In genomic region chr19:27430406-27430805, GRCm38 (mm10) we compare ENCODE assay signal across 8 mouse cellular contexts. TPM values are rescaled to one million over a fixed set of nuclear protein-coding genes. Genes with fewer than 3 reads are reported as not detected.
DNase-seq lines count a peak whose midpoint lies in the region; ATAC-seq and TF ChIP-seq lines count a peak whose summit lies in the region.

No protein-coding gene starts in this region.

- peaks cover 44% of the 10 kb centered on the region for H3K79me2 ChIP-seq in C2C12 (ENCODE audit: control insufficient read depth, insufficient read depth)

- peaks cover 15% of the 10 kb centered on the region for H3K4me1 ChIP-seq in heart, embryonic 10.5 days
- peaks cover 14% of the 10 kb centered on the region; the same call in 1 of the 2 replicates for H3K4me1 ChIP-seq in kidney, postnatal 0 days (replicated peaks; ENCODE audit: insufficient read depth, low read length)
- peaks cover 6% of the 10 kb centered on the region for H3K4me1 ChIP-seq in midbrain, postnatal 0 days (ENCODE audit: insufficient read depth, low read length)

- H3K4me2 ChIP-seq in kidney, postnatal 0 days (ENCODE audit: low read length), result peak overlapping the region; percentile 84
- H3K4me2 ChIP-seq in midbrain, postnatal 0 days (ENCODE audit: low read depth, low read length, poor library complexity, severe bottlenecking), result peak overlapping the region; percentile 81

- H3K27me3 ChIP-seq in C2C12 (ENCODE audit: control insufficient read depth, insufficient read depth, insufficient read length), result no peaks in the 10 kb centered on the region
- H3K27me3 ChIP-seq in heart, embryonic 10.5 days (ENCODE audit: insufficient read depth, poor library complexity, severe bottlenecking), result no peaks in the 10 kb centered on the region
- H3K27me3 ChIP-seq in kidney, postnatal 0 days (ENCODE audit: insufficient read depth, low read length), result no peaks in the 10 kb centered on the region
- no peaks in the 10 kb centered on the region for H3K27me3 ChIP-seq in midbrain, postnatal 0 days (ENCODE audit: insufficient read depth, low read length)

- H3K36me3 ChIP-seq in C2C12 (ENCODE audit: control insufficient read depth, insufficient read depth), result peaks cover 19% of the 10 kb centered on the region
- peaks cover 5% of the 10 kb centered on the region for H3K36me3 ChIP-seq in heart, embryonic 10.5 days
- H3K36me3 ChIP-seq in kidney, postnatal 0 days (ENCODE audit: insufficient read depth, low read length), result peaks cover under 1% of the 10 kb centered on the region; the same call in 1 of the 2 replicates
- no peaks in the 10 kb centered on the region for H3K36me3 ChIP-seq in midbrain, postnatal 0 days (ENCODE audit: insufficient read depth, low read length)

- H3K27ac ChIP-seq in gastrocnemius, adult 2 months, result peak overlapping the region; percentile 98
- peak overlapping the region; percentile 86 for H3K27ac ChIP-seq in heart, embryonic 10.5 days
- H3K27ac ChIP-seq in kidney, postnatal 0 days, result peak overlapping the region; percentile 93
- peak overlapping the region; percentile 87 for H3K27ac ChIP-seq in midbrain, postnatal 0 days (ENCODE audit: low read depth, low read length)

- peak overlapping the region; percentile 75 for H3ac ChIP-seq in C2C12 (ENCODE audit: control insufficient read depth, insufficient read length, low read depth)

- peak; percentile 30 for DNase-seq in gastrocnemius, adult 2 months
- DNase-seq in gastrocnemius, postnatal 10 days, result no peak
- peak; percentile 29 for DNase-seq in c-Kit-positive CD71-positive TER-119-positive erythroid progenitor cells, embryonic 14.5 days (ENCODE audit: low spot score)
- DNase-seq in heart, embryonic 10.5 days (ENCODE audit: low spot score), result no peak
- peak; percentile 40 for DNase-seq in kidney, postnatal 0 days (ENCODE audit: low spot score)
- DNase-seq in midbrain, postnatal 0 days (ENCODE audit: low spot score), result peak; percentile 3

- no peaks in the 10 kb centered on the region for H3K9me3 ChIP-seq in heart, embryonic 10.5 days
- no peaks in the 10 kb centered on the region for H3K9me3 ChIP-seq in kidney, postnatal 0 days (replicated peaks; ENCODE audit: low read length)
- H3K9me3 ChIP-seq in midbrain, postnatal 0 days (ENCODE audit: low read length), result no peaks in the 10 kb centered on the region

- peak overlapping the region; percentile 92 for H3K4me3 ChIP-seq in gastrocnemius, adult 2 months
- peak overlapping the region; percentile 87 for H3K4me3 ChIP-seq in C2C12 (ENCODE audit: insufficient read depth, poor library complexity, severe bottlenecking)
- H3K4me3 ChIP-seq in heart, embryonic 10.5 days, result peak overlapping the region; percentile 91
- peak overlapping the region; percentile 89 for H3K4me3 ChIP-seq in kidney, postnatal 0 days (replicated peaks; ENCODE audit: low read depth, low read length)
- H3K4me3 ChIP-seq in midbrain, postnatal 0 days (ENCODE audit: low read depth, low read length), result peak overlapping the region; percentile 83

- WGBS in heart, embryonic 10.5 days, result 3% methylated on average over 10 of the region's 10 CpGs
- under 1% methylated on average over 10 of the region's 10 CpGs for WGBS in kidney, postnatal 0 days
- under 1% methylated on average over 10 of the region's 10 CpGs for WGBS in midbrain, postnatal 0 days

- H3K9ac ChIP-seq in kidney, postnatal 0 days (ENCODE audit: low read depth, low read length), result peak overlapping the region; percentile 70
- H3K9ac ChIP-seq in midbrain, postnatal 0 days (replicated peaks; ENCODE audit: low read length, poor library complexity, severe bottlenecking), result peak overlapping the region; percentile 78

- no peak for ATAC-seq in kidney, postnatal 0 days (replicated peaks; ENCODE audit: low FRiP score, low read depth)
- ATAC-seq in midbrain, postnatal 0 days (ENCODE audit: low FRiP score), result no peak
- ATAC-seq in megakaryocyte-erythroid progenitor cell, adult 5-6 weeks (replicated peaks; ENCODE audit: low FRiP score, low TSS enrichment, poor library complexity, severe bottlenecking), result no peak

- intact Hi-C loops in gastrocnemius, adult 2 months (cut with DNase I), result loop anchor here (10.0 kb wide), 1 partner anchor 584 kb away; the partner anchor contains the start of gene Rfx3

- no peak for TF ChIP-seq CTCF in gastrocnemius, adult 2 months (IDR thresholded peaks at IDR 0.05)
- TF ChIP-seq CTCF in C2C12 (IDR thresholded peaks at IDR 0.05; ENCODE audit: control insufficient read depth, insufficient read depth, insufficient read length), result no peak
- no peak for TF ChIP-seq CTCF in kidney, postnatal 0 days (IDR thresholded peaks at IDR 0.05; ENCODE audit: low read depth)
- TF ChIP-seq CTCF in midbrain, postnatal 0 days (IDR thresholded peaks at IDR 0.05), result no peak

- peaks cover 27% of the 10 kb centered on the region for H3K79me3 ChIP-seq in C2C12 (ENCODE audit: low read depth)

TF ChIP-seq in C2C12, 6 proteins besides CTCF, POLR2A, EP300 and RAD21:
- TF ChIP-seq MYOD1 (IDR thresholded peaks at IDR 0.05; ENCODE audit: control insufficient read depth, insufficient read length, low read depth), result no peak
- no peak for TF ChIP-seq CEBPB (IDR thresholded peaks at IDR 0.05; ENCODE audit: low read depth)
- TF ChIP-seq USF1 (IDR thresholded peaks at IDR 0.05; ENCODE audit: low read depth), result no peak
- TF ChIP-seq MYOG (IDR thresholded peaks at IDR 0.05; ENCODE audit: control insufficient read depth, extremely low read depth, insufficient read length), result no peak
- TF ChIP-seq FOSL1 (IDR thresholded peaks at IDR 0.05; ENCODE audit: insufficient read depth, low read length, poor library complexity, severe bottlenecking), result no peak
- no peak for TF ChIP-seq MAX (IDR thresholded peaks at IDR 0.05)

RNA-seq across cellular contexts. Expression of gene Pum3, which starts 0.8 kb away (rescaled TPM):
- 10 to 100 TPM; 18.4 to 29.5 TPM for total RNA-seq in gastrocnemius, adult 2 months (2021)
- total RNA-seq in gastrocnemius, postnatal 10 days (2021), result 10 to 100 TPM; 33.8 to 40.2 TPM
- polyA plus RNA-seq in C2C12 (2012; fragmentation: generic; extraction: Trizol), result 55.0 TPM
- polyA plus RNA-seq in heart, embryonic 10.5 days (2016; fragmentation: Nextera tagmentation; extraction: Ambion mirVana), result 67.2 and 82.3 TPM in 2 replicates
- polyA plus RNA-seq in kidney, postnatal 0 days (2015; fragmentation: Nextera tagmentation; extraction: Ambion mirVana), result 100.0 and 105 TPM in 2 replicates
- total RNA-seq in midbrain, postnatal 0 days (2014; rRNA removed), result 19.8 and 24.8 TPM in 2 replicates
- 44.1 and 56.9 TPM in 2 replicates for polyA plus RNA-seq in midbrain, postnatal 0 days (2015; fragmentation: Nextera tagmentation; extraction: Ambion mirVana)
- total RNA-seq in megakaryocyte-erythroid progenitor cell, adult 5-6 weeks (2014; fragmentation: Nextera tagmentation), result 141 and 228 TPM in 2 replicates
- 175 and 180 TPM in 2 replicates for total RNA-seq in megakaryocyte-erythroid progenitor cell, adult 5-6 weeks (2017)

Comparison
In these comparisons a context has a peak if more than half of its experiments do, and no peak if none do; other contexts are left out.
1. DNase-seq: peak in gastrocnemius, adult 2 months (single experiment), c-Kit-positive CD71-positive TER-119-positive erythroid progenitor cells, embryonic 14.5 days (single experiment), kidney, postnatal 0 days (single experiment) and midbrain, postnatal 0 days (single experiment); none in gastrocnemius, postnatal 10 days (single experiment) and heart, embryonic 10.5 days (single experiment).
2. Peak in every context shown above with its lines, with median percentiles within 50 percentile points of each other: H3K27ac ChIP-seq and H3K4me3 ChIP-seq.